Mouse (Mus musculus) myocyte (in vitro differentiated cells): ENCODE measurements at regions not wholly inside any gene's neighbourhood (a gene's known extent, or its start where the extent isn't known, plus 50 kb on each side); places are given as distances from the start of the nearest gene placed in this dataset.

Experiments used
- H3K27me3 ChIP-seq: one replicate; pipeline ENCODE4 v1.6.1; 2011; ENCODE audit not compliant: control insufficient read depth, insufficient read depth, insufficient read length
- H3K36me3 ChIP-seq: one replicate; pipeline ENCODE4 v1.6.1; 2011; ENCODE audit not compliant: control insufficient read depth, insufficient read depth
- H3K4me2 ChIP-seq: one replicate; pipeline ENCODE4 v1.6.1; 2011; ENCODE audit warnings: low read depth, control low read depth
- H3K4me3 ChIP-seq: one replicate; pipeline ENCODE4 v1.5.1; 2011; ENCODE audit warnings: mild to moderate bottlenecking, control low read depth, moderate library complexity
- H3K79me2 ChIP-seq: one replicate; pipeline ENCODE4 v1.6.1; 2011; ENCODE audit not compliant: control insufficient read depth, insufficient read depth
- H3ac ChIP-seq: one replicate; pipeline ENCODE4 v1.6.1; 2011; ENCODE audit not compliant: control insufficient read depth, insufficient read length
- CEBPB ChIP-seq: IDR thresholded peaks from 2 replicates; pipeline ENCODE4 v1.6.1; 2011; ENCODE audit warnings: mild to moderate bottlenecking, moderate library complexity; ENCODE audit not compliant: poor library complexity, insufficient read depth, severe bottlenecking
- E2F4 ChIP-seq: IDR thresholded peaks from one replicate; pipeline ENCODE4 v1.6.1; 2011; ENCODE audit warnings: mild to moderate bottlenecking, control low read depth, moderate library complexity; ENCODE audit not compliant: insufficient read depth
- MAX ChIP-seq: IDR thresholded peaks from one replicate; pipeline ENCODE4 v1.6.1; 2011; ENCODE audit warnings: low read depth, mild to moderate bottlenecking, control low read depth
- MYOD1 ChIP-seq, 3 experiments: IDR thresholded peaks; one replicate each; pipeline ENCODE4 v1.6.1; 2011; ENCODE audit warnings: control low read depth in 2 of 3, low read depth in 2 of 3, mild to moderate bottlenecking in 2 of 3, moderate library complexity in 1 of 3; ENCODE audit not compliant: insufficient read length in 2 of 3, control insufficient read depth in 1 of 3
- MYOG ChIP-seq, 3 experiments: IDR thresholded peaks; one replicate each; pipeline ENCODE4 v1.6.1; 2011; ENCODE audit warnings: control low read depth in 2 of 3, low read depth in 2 of 3, mild to moderate bottlenecking in 2 of 3; ENCODE audit not compliant: insufficient read length in 2 of 3, control insufficient read depth in 1 of 3, insufficient read depth in 1 of 3
- POLR2A ChIP-seq: IDR thresholded peaks from one replicate; pipeline ENCODE4 v1.6.1; 2011; ENCODE audit warnings: low read depth, mild to moderate bottlenecking, control low read depth, moderate library complexity; ENCODE audit not compliant: insufficient read length
- POLR2AphosphoS2 ChIP-seq: IDR thresholded peaks from one replicate; pipeline ENCODE4 v1.6.1; 2011; ENCODE audit warnings: low read depth, control low read depth; ENCODE audit not compliant: insufficient read length
- REST ChIP-seq: IDR thresholded peaks from one replicate; pipeline ENCODE4 v1.6.1; 2011; ENCODE audit warnings: mild to moderate bottlenecking, control low read depth, moderate library complexity; ENCODE audit not compliant: insufficient read depth, insufficient read length
- SRF ChIP-seq: IDR thresholded peaks from one replicate; pipeline ENCODE4 v1.6.1; 2011; ENCODE audit warnings: low read depth; ENCODE audit not compliant: control insufficient read depth, insufficient read length
- TCF12 ChIP-seq: IDR thresholded peaks from one replicate; pipeline ENCODE4 v1.6.1; 2011; ENCODE audit warnings: mild to moderate bottlenecking, control low read depth; ENCODE audit not compliant: poor library complexity, insufficient read depth, severe bottlenecking
- TCF3 ChIP-seq: IDR thresholded peaks from one replicate; pipeline ENCODE4 v1.6.1; 2011; ENCODE audit warnings: low read depth, control low read depth; ENCODE audit not compliant: insufficient read length
- USF1 ChIP-seq: IDR thresholded peaks from one replicate; pipeline ENCODE4 v1.6.1; 2011; ENCODE audit warnings: low read depth, mild to moderate bottlenecking, control low read depth, moderate library complexity

DNA sequence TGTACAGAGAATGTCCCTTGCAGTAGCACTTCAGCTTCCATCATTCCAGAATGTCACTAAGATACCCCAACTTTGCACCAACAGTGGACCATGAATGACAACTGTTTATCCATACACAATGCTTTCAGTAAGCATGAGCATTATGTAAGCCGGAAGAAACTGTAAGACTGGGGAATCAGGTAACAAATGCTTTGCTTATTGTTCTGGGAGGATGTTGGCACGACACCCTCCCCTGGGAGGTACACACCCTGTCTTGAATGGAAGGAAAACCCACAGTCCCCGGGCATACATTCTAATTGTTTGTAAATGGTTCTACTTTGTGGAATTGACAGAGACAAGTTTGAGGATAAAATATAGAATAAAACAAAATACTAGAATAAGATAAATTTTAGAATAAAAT, 69.0 kb upstream of the Basp1 start:
- Histone ChIP-seq H3K36me3 (no peaks in the 10 kb centered on the region), H3K4me2 (no peak overlapping the region), H3K4me3 (no peak overlapping the region), H3K79me2 (no peaks in the 10 kb centered on the region), H3ac (no peak overlapping the region), H3K27me3 (no peaks in the 10 kb centered on the region)
- TF ChIP-seq TCF3 (no peak), TCF12 (no peak), CEBPB (no peak), E2F4 (no peak), USF1 (no peak), REST (no peak), POLR2AphosphoS2 (no peak), SRF (no peak), POLR2A (no peak), MYOG (IDR thresholded peaks at IDR 0.05; ENCODE audit: control insufficient read depth in 1 of 3, insufficient read depth in 1 of 3, insufficient read length in 2 of 3, low read depth in 2 of 3) (no peak), MYOD1 (IDR thresholded peaks at IDR 0.05; ENCODE audit: control insufficient read depth in 1 of 3, insufficient read length in 2 of 3, low read depth in 2 of 3) (no peak), MAX (no peak)

GRCm38 (mm10) chr15:25485372-25485771, 71.8 kb upstream of the Basp1 start:
- no peak overlapping the region for H3K4me3 ChIP-seq
- no peaks in the 10 kb centered on the region for H3K79me2 ChIP-seq
- no peaks in the 10 kb centered on the region for H3K36me3 ChIP-seq
- TF ChIP-seq MYOG (IDR thresholded peaks at IDR 0.05; ENCODE audit: control insufficient read depth in 1 of 3, insufficient read depth in 1 of 3, insufficient read length in 2 of 3, low read depth in 2 of 3) (no peak), POLR2AphosphoS2 (no peak), USF1 (no peak), E2F4 (no peak), TCF3 (no peak), MAX (no peak), MYOD1 (IDR thresholded peaks at IDR 0.05; ENCODE audit: control insufficient read depth in 1 of 3, insufficient read length in 2 of 3, low read depth in 2 of 3) (no peak), SRF (no peak), TCF12 (no peak), POLR2A (no peak), CEBPB (no peak), REST (no peak)
- no peaks in the 10 kb centered on the region for H3K27me3 ChIP-seq
- H3K4me2 ChIP-seq = no peak overlapping the region
- H3ac ChIP-seq = no peak overlapping the region

DNA sequence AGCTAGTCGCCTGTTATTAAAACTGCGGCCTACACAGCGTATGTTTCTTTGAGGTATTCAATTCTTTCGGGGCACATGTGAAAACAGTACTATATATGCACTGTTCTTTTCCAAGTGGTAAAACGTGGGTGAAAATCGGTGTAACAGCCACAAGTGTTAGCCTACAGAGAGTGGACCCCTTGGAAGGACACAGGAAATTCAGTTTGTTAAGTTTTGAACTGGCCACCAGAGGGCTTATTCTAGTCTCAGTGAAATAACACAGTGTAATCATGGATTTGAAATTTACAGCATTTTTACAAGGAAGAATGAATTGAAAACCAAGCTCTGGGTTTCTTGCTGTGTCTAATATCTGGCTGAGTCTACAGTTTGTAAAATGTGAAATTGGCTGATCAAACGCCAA, 72.6 kb upstream of the Basp1 start:
- Histone ChIP-seq H3K4me3 (no peak overlapping the region), H3K27me3 (no peaks in the 10 kb centered on the region), H3K4me2 (no peak overlapping the region), H3ac (no peak overlapping the region), H3K79me2 (no peaks in the 10 kb centered on the region), H3K36me3 (no peaks in the 10 kb centered on the region)
- TF ChIP-seq MAX = no peak
- TF ChIP-seq POLR2AphosphoS2 = no peak
- TF ChIP-seq E2F4 = no peak
- no peak for TF ChIP-seq TCF12
- TF ChIP-seq MYOG (IDR thresholded peaks at IDR 0.05; ENCODE audit: control insufficient read depth in 1 of 3, insufficient read depth in 1 of 3, insufficient read length in 2 of 3, low read depth in 2 of 3) = no peak
- TF ChIP-seq CEBPB = no peak
- no peak for TF ChIP-seq SRF
- no peak for TF ChIP-seq USF1
- TF ChIP-seq REST = no peak
- no peak for TF ChIP-seq TCF3
- TF ChIP-seq MYOD1 (IDR thresholded peaks at IDR 0.05; ENCODE audit: control insufficient read depth in 1 of 3, insufficient read length in 2 of 3, low read depth in 2 of 3) = no peak
- no peak for TF ChIP-seq POLR2A

GRCm38 (mm10) chr15:25489804-25490203, 76.2 kb upstream of the Basp1 start:
- H3K36me3 ChIP-seq = no peaks in the 10 kb centered on the region
- no peak overlapping the region for H3K4me3 ChIP-seq
- H3K79me2 ChIP-seq = no peaks in the 10 kb centered on the region
- H3ac ChIP-seq = no peak overlapping the region
- H3K27me3 ChIP-seq = no peaks in the 10 kb centered on the region
- no peak overlapping the region for H3K4me2 ChIP-seq
- TF ChIP-seq POLR2AphosphoS2 (no peak), MYOG (IDR thresholded peaks at IDR 0.05; ENCODE audit: control insufficient read depth in 1 of 3, insufficient read depth in 1 of 3, insufficient read length in 2 of 3, low read depth in 2 of 3) (peak in 1 of 3 experiments; percentile 23), CEBPB (no peak), MAX (no peak), TCF3 (no peak), REST (no peak), USF1 (no peak), MYOD1 (IDR thresholded peaks at IDR 0.05; ENCODE audit: control insufficient read depth in 1 of 3, insufficient read length in 2 of 3, low read depth in 2 of 3) (peak in 1 of 3 experiments; percentile 58), E2F4 (no peak), POLR2A (no peak), SRF (no peak), TCF12 (no peak)

DNA sequence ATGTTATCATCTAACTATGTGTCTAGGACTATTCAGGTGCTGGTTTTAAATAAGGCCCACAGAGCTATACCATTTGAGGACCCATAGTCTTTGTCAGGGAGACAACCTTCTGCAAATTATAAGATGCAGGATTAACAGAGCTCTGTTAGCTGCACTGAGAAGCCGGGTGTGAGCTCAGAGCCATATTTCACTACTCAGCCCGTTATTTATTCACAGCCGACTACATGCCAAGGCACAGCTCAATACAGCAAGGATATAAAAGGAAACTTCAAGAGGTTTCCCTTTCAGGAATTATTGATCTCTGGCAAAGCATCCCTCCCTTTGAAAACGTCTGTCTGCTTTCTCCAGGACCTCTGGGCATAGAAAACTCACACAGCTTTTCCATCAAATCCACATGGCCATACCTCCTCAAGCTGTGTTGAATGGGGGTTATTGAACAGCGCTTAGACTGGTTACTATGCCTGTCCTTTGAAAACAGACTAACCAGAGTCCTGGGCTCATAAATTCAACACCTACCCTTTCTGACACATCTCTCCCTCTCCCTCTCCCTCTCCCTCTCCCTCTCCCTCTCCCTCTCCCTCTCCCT, 78.7 kb upstream of the Basp1 start:
- Histone ChIP-seq H3K36me3 (no peaks in the 10 kb centered on the region), H3K4me2 (no peak overlapping the region), H3K27me3 (no peaks in the 10 kb centered on the region), H3K79me2 (no peaks in the 10 kb centered on the region), H3K4me3 (no peak overlapping the region), H3ac (no peak overlapping the region)
- no peak for TF ChIP-seq USF1
- TF ChIP-seq TCF3 = no peak
- TF ChIP-seq REST = no peak
- TF ChIP-seq TCF12 = no peak
- TF ChIP-seq MYOG (IDR thresholded peaks at IDR 0.05; ENCODE audit: control insufficient read depth in 1 of 3, insufficient read depth in 1 of 3, insufficient read length in 2 of 3, low read depth in 2 of 3) = no peak
- TF ChIP-seq POLR2A = no peak
